Mouse (Mus musculus): ENCODE data around the gene Dgkq.
A peak's percentile ranks its signal among the peaks of the same experiment; 100 is the strongest.

Dgkq gene

GRCm38 (mm10) chr5:108689091-108689490 lies 19.6 kb upstream of the Dgkq start:
- no peak for DNase-seq (ENCODE audit: low read depth, low spot score)

DNA sequence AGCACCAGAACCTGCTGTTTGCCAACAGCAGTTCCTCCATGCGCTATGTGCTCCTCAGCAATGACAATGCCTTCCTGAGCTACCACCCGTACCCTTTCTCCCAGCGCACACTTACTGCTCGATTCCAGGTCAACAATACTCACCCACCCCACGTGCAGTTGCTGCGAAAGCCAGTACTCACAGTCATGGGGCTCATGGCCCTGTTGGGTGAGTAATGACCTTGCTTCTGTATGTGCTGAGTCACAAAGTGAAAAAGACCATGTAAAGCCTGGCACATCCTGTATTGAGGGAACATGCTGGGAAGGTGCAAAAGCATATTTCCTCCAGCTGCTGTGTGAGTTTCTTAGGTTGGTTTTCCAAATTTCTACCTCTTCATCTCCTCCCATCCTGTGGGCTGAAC lies 11.4 kb upstream of the Dgkq start:
- DNase-seq (ENCODE audit: low read depth, low spot score): no peak

DNA sequence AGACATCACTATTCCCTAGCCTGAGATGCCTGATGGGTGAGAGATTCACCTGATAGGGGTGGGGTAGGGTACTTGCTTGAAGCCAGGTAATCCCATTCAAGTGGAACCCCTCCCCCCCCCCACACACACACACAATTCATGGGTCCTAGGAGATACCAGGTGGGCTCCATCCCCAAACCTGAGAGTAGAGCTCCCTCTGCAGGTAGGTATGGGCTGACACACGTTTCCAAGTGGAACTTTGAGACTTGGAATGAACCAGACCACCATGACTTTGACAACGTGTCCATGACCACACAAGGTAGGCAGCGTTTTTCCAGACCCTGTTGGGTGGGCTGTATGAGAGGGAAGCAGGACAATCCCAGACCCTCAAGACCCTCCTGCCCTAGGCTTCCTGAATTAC lies 10.4 kb upstream of the Dgkq start:
- DNase-seq (ENCODE audit: low read depth, low spot score): no peak

- DNase-seq (ENCODE audit: low read depth, low spot score): no peak
Observed at GRCm38 (mm10) chr5:108678296-108678854, 8.9 kb upstream of the Dgkq start.

DNA sequence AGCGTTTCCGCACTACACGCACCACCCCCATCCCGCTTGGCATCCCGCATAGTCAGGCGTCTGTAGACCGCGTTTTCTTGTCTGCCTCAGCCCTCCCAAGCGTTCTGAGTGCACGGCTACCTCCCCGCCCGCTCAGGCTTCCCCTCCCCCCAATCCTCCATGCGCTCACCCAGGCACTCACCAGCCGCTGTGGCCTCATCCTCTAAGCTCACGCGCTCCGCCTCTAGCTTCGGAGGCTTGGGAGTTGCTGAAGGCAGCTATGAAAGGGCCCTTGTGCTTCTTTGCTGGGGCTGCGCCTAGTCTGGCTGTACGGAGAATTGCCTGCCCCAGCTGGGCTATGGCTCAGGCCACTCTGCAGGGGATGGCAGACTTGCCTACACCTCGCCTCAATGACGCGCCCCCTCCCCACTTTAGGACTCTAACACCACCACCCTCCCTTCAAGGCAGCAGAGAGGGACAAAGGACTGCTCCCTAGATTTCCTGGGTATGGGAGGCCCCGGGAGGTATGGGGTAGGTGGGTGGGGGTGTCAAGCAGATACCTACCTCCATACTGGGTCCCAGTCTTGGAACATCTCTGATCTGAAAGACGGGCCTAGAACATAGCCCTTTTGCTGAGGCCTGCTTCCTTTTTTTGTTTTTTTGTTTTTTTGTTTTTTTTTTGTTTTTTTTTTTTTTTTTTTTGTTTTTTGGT lies 8.3 kb upstream of the Dgkq start:
- DNase-seq (ENCODE audit: low read depth, low spot score): no peak

DNA sequence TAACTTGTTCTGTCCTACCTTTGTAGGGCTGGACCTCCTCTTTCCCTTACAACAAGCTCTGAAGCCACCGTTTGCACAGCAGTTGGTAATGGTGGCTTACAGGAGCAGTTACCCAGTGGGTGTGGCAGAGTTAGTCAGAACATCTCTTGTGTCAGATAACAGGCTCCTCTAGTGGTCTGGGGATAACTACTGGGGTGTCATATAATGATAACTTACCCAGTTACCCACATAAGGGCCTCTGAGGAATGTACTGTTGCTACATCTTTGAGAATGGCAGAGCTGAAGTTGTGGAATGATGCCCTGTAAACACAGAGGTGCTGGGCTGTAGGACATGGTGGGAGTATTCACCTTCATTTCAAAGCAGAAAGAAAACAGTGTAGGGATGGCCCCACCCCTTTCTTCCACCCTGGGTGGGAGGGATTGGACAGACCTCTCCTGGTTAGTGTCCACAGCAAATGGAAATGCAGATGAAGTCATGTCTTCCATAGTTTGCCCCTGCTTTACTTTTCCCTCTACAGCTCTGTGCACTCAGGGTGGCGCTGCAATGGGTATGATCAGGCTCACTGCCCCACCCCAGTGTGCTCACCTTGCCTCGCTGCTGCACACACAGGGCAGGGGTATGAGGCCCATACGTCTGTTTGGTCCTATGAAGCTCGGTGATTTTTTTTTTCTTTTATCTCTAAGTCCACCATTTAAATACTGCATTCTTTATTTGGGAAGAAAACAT lies 7.5 kb upstream of the Dgkq start:
- DNase-seq (ENCODE audit: low read depth, low spot score): no peak

GRCm38 (mm10) chr5:108675251-108675816 lies 5.9 kb upstream of the Dgkq start, which contains the start of gene Slc26a1:
Gene Slc26a1 (minus strand): TSS chr5:108675569.
- peak; percentile 64 for DNase-seq (ENCODE audit: low read depth, low spot score)

GRCm38 (mm10) chr5:108674624-108675023 lies 5.2 kb upstream of the Dgkq start:
- DNase-seq (ENCODE audit: low read depth, low spot score): no peak

DNA sequence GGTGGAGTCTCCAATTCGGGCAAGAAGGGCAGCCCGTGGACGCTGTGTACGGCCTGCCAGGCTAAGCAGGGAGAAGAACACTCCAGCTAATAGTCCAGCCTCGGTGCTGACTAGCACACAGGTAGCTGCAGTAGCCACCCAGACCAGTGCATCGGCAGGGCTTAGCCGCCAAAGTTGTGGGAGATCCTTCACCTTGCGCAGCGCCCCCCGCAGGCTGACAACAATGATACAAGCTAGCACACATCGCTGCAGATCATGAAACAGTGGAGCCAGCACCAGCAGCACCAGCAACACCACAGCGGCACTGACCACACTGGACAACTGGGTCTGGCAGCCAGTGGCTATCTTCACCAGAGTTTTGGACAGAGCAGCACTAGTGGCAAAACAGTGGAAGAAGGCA lies 2.3 kb upstream of the Dgkq start:
- DNase-seq (ENCODE audit: low read depth, low spot score): no peak

- DNase-seq (ENCODE audit: low read depth, low spot score): no peak
Observed at GRCm38 (mm10) chr5:108670785-108671184, 1.3 kb upstream of the Dgkq start.

GRCm38 (mm10) chr5:108669986-108670385 lies 514 bp upstream of the Dgkq start:
- DNase-seq (ENCODE audit: low read depth, low spot score): no peak

- no peak for DNase-seq (ENCODE audit: low read depth, low spot score)
Observed at GRCm38 (mm10) chr5:108668387-108668932, 1.0 kb downstream of the Dgkq start.

DNA sequence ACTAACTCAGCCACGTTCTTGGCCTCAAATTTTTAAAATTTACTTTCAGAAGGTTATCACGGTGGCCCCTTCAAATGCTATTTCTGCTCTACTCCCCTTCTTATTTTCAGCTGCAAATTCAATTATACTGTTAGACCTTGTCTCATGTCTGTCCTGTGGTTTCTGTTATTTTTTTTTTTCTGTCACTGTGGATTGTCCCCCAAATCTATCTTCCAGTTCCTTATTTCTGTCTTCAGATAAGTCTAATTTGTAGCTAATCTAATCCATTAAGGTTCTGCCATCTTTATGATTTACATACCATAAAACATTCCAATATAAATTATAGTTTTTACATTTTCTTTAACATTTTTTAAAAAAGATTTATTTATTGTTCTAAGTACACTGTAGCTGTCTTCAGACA lies 2.1 kb downstream of the Dgkq start:
- no peak for DNase-seq (ENCODE audit: low read depth, low spot score)

DNA sequence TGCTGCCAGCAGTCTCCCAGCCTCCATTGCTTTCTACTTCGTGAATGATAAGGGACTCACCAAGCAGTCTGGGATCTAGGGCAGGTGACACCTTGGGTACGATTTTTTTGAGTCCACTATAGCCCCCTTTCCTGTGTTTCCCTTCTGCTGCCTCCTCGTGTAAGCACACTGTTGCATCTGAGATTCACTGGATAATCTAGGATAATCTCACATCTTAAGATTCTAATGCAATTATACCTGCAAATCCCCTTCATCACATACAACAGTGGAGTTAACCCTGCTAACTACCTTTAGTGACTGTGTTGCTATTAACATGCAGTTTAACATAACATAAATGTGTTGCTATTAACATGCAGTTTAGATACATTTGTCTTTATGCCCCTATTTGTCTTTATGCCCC lies 4.4 kb downstream of the Dgkq start:
- DNase-seq (ENCODE audit: low read depth, low spot score): no peak

GRCm38 (mm10) chr5:108662772-108663171 lies 6.7 kb downstream of the Dgkq start:
- no peak for DNase-seq (ENCODE audit: low read depth, low spot score)

- DNase-seq (ENCODE audit: low read depth, low spot score): peak; percentile 84
Observed at GRCm38 (mm10) chr5:108660632-108661268, 8.7 kb downstream of the Dgkq start.

DNA sequence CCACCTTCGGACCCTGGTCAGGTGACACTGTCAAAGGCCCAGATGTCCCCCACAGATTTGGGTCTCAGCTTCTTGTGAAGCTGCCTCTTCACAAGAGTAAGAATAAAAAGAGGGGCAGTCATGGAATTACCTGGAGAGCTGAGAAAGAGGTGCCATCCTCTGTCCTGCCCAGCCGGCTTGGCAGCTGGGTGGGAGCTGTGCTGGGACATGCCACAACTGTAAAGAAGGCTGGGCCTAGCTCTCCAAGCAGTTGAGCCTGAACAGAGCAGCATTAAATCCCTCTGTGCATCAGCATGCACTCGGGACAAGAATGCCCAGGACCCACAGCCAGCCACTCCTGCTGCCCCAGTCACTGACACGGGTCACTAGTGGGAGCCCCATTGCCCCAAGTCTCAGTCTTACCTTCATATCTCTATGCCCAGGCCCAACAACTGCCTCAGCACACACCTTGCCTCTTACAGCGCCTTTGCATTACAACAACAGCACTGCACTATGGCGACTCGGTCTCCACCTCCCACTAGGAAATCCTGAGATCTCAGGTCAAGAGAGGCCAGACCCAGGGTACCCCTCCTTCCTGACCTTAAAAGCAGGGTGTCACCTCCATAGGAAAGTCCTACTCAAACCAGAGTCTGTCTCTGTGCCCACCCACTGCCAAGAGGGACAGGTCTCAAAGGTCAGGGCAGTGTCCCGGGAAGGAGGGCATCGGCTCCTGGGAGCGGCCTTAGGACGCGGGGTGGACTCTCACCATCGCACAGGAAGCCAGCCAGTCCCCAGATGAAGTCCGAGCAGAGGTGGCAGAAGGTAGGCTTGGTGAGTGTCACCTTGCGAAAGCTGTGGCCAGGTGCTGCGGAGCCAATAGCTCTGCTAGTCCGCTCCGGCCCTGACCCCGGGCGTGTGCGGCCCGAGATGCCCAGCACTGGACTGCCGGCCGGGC lies 9.5 kb downstream of the Dgkq start, which contains the start of gene Idua:
Gene Idua, plus strand, starts transcription at position 634 of the 934 bp plus-strand sequence.
- DNase-seq (ENCODE audit: low read depth, low spot score): no peak

DNA sequence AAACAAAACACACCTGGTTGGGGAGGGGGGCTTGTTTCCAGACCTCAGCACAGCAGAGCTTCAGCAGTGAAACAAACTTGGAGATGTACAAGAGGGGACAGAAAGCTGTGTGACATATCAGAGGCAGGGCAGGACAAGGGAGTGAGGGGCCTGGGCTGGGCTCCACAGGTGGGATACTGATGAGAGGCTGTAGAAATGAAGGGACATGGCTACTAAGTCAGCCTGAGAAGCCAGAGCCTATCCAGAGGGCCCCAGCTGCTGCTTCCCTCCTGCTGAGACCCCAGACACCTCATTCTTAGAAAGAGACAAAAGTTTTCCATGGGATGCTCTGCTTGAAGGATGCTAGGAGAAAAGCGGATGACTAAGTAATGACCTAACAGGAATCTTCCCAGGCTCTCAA lies 10.9 kb downstream of the Dgkq start:
- no peak for DNase-seq (ENCODE audit: low read depth, low spot score)

DNA sequence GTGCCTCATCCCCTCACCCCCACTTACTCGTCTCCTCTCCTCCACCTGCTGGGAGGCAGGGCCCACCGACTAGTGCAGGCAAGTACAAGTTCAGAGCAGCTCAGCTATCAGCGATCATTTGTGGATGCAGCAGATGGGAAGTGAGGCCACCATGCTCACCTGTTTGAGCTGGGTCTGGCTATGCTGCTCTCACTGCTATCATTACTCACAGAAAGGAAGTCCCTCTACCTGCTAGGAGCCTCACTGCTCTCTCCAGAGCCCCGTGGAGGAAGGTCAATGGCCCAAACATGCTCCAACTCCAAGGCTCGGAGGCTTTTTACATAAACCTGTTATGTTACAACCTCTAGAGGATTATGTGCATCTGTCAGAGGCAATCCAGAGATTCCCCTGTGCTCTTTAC lies 12.1 kb downstream of the Dgkq start:
- DNase-seq (ENCODE audit: low read depth, low spot score): no peak

DNA sequence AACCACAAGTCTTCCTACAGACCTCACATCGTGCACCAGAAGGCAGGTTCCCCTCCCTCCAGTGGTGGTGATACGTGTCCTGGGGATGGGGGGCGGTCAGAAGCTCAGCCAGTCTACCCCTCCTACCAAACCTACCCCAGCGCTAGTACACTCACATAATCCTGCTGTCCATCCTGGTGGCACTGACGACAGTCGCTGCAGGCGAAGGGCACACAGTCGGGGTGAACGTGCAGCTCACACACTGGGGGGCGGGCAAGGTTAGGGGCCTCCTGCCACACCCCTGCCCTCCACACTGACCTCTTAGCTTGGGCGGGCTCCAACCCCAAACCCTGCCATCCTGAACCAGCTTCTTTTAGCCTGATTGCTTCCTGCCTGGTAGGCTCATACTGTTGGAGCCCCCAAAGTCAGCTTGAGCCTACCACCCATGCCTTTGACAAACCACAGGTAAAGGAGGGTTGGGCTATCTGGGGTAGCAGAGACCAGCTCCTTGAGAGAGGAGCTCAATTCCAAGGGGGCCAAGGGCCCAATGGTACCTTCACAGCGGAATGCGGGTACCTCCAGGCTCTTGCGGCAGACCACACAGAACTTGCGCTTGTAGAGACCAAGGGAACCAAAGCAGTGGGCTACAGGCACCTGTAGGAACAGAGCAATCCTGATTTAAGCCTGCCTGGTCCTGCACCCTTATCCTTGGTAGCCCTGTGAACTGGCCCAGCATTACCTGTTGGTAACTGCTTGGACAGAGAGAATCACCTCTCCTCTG lies 13.4 kb downstream of the Dgkq start:
- DNase-seq (ENCODE audit: low read depth, low spot score): no peak
